Mouse (Mus musculus) embryonic fibroblast, embryonic 13.5 days (primary cell): Measurements from ENCODE around the gene Lrp4.

ENCODE experiments used
- CTCF ChIP-seq: IDR thresholded peaks from 2 replicates; pipeline ENCODE4 v1.5.1; 2011; ENCODE audit warnings: mild to moderate bottlenecking, control low read depth, low read length, moderate library complexity, borderline replicate concordance; ENCODE audit not compliant: insufficient read depth
- POLR2A ChIP-seq: IDR thresholded peaks from 2 replicates; pipeline ENCODE4 v1.6.1; 2011; ENCODE audit warnings: low read depth, mild to moderate bottlenecking, control low read depth, low read length, moderate library complexity

GRCm38 (mm10) chr2:91408031-91408430 lies 49.3 kb upstream of the Lrp4 start:
- TF ChIP-seq CTCF (no peak), POLR2A (no peak)
